Mouse (Mus musculus) embryonic facial prominence, embryonic 14.5 days (tissue): ENCODE data around the gene Fndc3b. TPM values are rescaled to one million over a fixed set of nuclear protein-coding genes. Genes with fewer than 3 reads are reported as not detected.

Experiments used
- ATAC-seq: fragments of 200-750 bp; cut with Nextera tagmentation; 2 replicates; pipeline ENCODE4 v1.8.0; 2017; ENCODE audit warnings: low read depth, moderate number of reproducible peaks, moderate TSS enrichment
- DNase-seq: peaks from one replicate; pipeline ENCODE4 v3.0.0-alpha.2; 2015; ENCODE audit warnings: low spot score
- H3K27ac ChIP-seq: fragments of 300-500 bp; sonication (generic); replicated peaks from 2 replicates; pipeline ENCODE4 v1.5.1; 2014; ENCODE audit warnings: low read depth, mild to moderate bottlenecking, low read length, moderate library complexity
- H3K27me3 ChIP-seq: fragments of 300-500 bp; sonication (generic); replicated peaks from 2 replicates; pipeline ENCODE4 v1.6.1; 2014; ENCODE audit warnings: low read length; ENCODE audit not compliant: control insufficient read depth, insufficient read depth
- H3K36me3 ChIP-seq: fragments of 300-500 bp; sonication (generic); 2 replicates; pipeline ENCODE4 v1.6.1; 2014; ENCODE audit warnings: low read length, mixed read lengths; ENCODE audit not compliant: control insufficient read depth, insufficient read depth
- H3K4me1 ChIP-seq: fragments of 300-500 bp; sonication (generic); 2 replicates; pipeline ENCODE4 v1.6.1; 2014; ENCODE audit warnings: antibody characterized with exemption, low read length; ENCODE audit not compliant: control insufficient read depth, insufficient read depth
- H3K4me2 ChIP-seq: fragments of 300-500 bp; sonication (generic); 2 replicates; pipeline ENCODE4 v1.6.1; 2014; ENCODE audit warnings: low read depth, mild to moderate bottlenecking, low read length, moderate library complexity, mixed read lengths
- H3K4me3 ChIP-seq: fragments of 300-500 bp; sonication (generic); 2 replicates; pipeline ENCODE4 v1.5.1; 2014; ENCODE audit warnings: low read depth, mild to moderate bottlenecking, low read length
- H3K9ac ChIP-seq: fragments of 300-500 bp; sonication (generic); 2 replicates; pipeline ENCODE4 v1.6.1; 2014; ENCODE audit warnings: low read depth, mild to moderate bottlenecking, low read length, moderate library complexity, mixed read lengths
- H3K9me3 ChIP-seq: fragments of 300-500 bp; sonication (generic); 2 replicates; pipeline ENCODE4 v1.6.1; 2016; ENCODE audit warnings: low read length; ENCODE audit not compliant: control insufficient read depth
- WGBS: fragments of 180-500 bp; shearing (Covaris S2); extraction: QIAGEN DNeasy Blood & Tissue Kit; methylation state at CpG from one replicate; pipeline ENCODE4 v1.1.7; 2014; 5-methylcytosine and 5-hydroxymethylcytosine counted together
- polyA plus RNA-seq: library from polyadenylated mRNA; unstranded; fragments of >200 nt; fragmentation: Nextera tagmentation; extraction: Ambion mirVana; gene quantifications from 2 replicates; pipeline ENCODE4 v1.2.1, GENCODE M21; 2014

Fndc3b gene
- polyA plus RNA-seq, 1 experiment from 2014 or later = 44.3 TPM

DNA sequence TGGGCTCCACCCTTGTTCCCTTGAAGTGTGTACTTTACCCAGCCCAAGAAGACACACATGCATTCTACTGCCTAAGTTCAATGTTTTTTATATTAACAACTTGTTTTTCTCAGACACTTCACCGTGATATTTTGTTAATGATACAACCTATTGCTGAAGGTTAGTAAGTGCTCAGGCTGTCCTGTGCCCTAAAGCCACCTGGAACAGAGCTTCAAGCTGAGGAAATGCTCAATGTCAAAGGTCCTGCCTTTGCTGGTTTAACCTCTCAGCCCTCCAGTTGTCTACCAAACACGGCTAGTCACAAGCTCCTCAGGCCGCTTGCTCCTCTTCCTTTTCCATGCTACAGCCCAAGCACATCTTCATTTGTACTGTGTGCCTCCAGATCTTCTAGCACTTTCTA lies 157.3 kb downstream of the Fndc3b start:
- 67% methylated on average over 3 of the region's 3 CpGs for WGBS
- Histone ChIP-seq H3K27ac (no peak overlapping the region), H3K9me3 (no peaks in the 10 kb centered on the region), H3K27me3 (no peaks in the 10 kb centered on the region), H3K4me3 (no peak overlapping the region), H3K4me1 (no peaks in the 10 kb centered on the region), H3K36me3 (peaks cover 26% of the 10 kb centered on the region), H3K9ac (no peak overlapping the region), H3K4me2 (no peak overlapping the region)
- DNase-seq (no peak), ATAC-seq (no peak)

DNA sequence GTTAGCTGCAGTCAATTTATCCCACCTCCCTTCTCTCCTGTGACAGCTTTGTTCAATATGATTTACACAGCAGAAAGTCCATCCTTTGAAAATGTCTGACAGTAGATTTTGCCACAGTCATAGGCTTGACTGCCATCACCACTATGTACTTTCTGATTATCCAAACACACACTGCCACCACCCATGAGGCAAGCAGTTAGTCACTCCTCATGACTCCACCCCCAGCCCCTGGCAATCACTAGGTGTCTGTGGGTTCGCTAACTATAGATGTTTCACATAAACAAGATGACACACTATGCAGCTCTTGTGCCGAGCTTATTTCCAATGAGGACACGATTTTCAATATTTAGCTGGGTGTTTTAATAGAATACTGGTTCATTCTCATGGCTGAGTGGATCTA lies 160.1 kb downstream of the Fndc3b start:
- peaks cover 24% of the 10 kb centered on the region for H3K36me3 ChIP-seq
- no peaks in the 10 kb centered on the region for H3K4me1 ChIP-seq
- no peaks in the 10 kb centered on the region for H3K9me3 ChIP-seq
- H3K9ac ChIP-seq = no peak overlapping the region
- DNase-seq (no peak), ATAC-seq (no peak)
- 85% methylated on average over 3 of the region's 3 CpGs for WGBS
- H3K27ac ChIP-seq = no peak overlapping the region
- H3K27me3 ChIP-seq = no peaks in the 10 kb centered on the region
- H3K4me2 ChIP-seq = no peak overlapping the region
- no peak overlapping the region for H3K4me3 ChIP-seq

DNA sequence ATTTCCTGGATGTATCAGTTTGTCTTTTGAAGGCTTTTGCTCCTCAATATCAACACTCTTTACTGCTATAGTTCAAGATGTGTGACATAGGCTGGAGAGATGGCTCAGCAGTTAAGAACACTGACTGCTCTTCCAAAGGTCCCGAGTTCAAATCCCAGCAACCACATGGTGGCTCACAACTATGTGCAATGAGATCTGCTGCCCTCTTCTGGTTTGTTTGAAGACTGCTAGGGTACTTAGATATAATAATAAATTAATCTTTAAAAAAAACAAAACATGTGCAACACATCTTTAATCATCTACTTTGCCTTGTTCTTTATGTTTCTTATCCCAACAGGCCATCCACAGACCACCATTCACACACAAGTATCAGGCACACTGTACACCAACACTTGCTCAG lies 160.7 kb downstream of the Fndc3b start:
- no peak overlapping the region for H3K9ac ChIP-seq
- H3K36me3 ChIP-seq = peaks cover 18% of the 10 kb centered on the region
- no peak for DNase-seq
- no peak overlapping the region for H3K4me2 ChIP-seq
- no peak overlapping the region for H3K27ac ChIP-seq
- no peaks in the 10 kb centered on the region for H3K27me3 ChIP-seq
- H3K9me3 ChIP-seq = no peaks in the 10 kb centered on the region
- H3K4me1 ChIP-seq = no peaks in the 10 kb centered on the region
- ATAC-seq = no peak
- no peak overlapping the region for H3K4me3 ChIP-seq
- 100% methylated on average over 1 of the region's 1 CpGs for WGBS

DNA sequence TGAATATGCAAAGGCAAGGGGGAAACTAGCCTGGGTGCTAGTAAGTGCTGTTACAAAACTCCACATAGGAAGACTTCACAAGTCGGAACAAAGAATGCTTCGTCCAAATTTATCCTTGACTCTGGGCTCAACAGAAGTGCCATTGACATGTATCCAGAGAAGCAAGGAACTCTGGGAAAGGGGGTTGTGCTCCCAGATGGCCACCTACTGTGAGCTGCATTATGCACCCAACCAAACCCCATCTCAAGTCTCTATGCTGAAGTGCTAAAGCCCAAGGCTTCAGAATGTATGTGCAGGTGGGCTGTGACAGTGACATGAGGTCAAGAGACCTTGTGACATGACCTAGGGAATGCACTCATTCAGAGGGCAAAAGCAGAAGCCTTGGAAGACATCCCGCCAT lies 165.5 kb downstream of the Fndc3b start:
- Histone ChIP-seq H3K9me3 (no peaks in the 10 kb centered on the region), H3K4me3 (no peak overlapping the region), H3K36me3 (peaks cover 13% of the 10 kb centered on the region; the same call in 1 of the 2 replicates), H3K4me1 (no peaks in the 10 kb centered on the region), H3K27me3 (no peaks in the 10 kb centered on the region), H3K27ac (no peak overlapping the region), H3K9ac (no peak overlapping the region), H3K4me2 (no peak overlapping the region)
- DNase-seq (no peak), ATAC-seq (no peak)
- WGBS = 82% methylated on average over 3 of the region's 3 CpGs

DNA sequence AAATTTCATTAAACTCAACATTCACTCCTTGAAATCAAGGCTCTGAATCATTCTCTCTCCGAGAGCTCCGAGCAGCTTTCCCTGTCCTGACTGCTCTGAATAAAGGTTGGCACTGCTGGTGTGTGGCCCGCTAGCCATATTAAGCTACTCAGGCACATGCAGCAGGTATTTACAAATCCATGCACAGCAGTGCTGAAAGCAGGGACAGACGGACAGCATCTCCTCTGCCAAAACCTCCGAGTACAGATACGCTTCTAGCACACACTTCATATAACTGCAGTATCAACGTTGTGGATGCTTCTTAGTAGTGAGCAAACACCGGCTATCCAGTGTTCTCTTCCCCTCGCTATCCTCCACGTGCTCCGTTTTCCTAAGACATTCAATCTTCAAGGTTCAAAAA lies 167.0 kb downstream of the Fndc3b start:
- H3K9ac ChIP-seq = no peak overlapping the region
- H3K4me2 ChIP-seq = no peak overlapping the region
- WGBS = 96% methylated on average over 11 of the region's 11 CpGs
- ATAC-seq (no peak), DNase-seq (no peak)
- H3K27me3 ChIP-seq = no peaks in the 10 kb centered on the region
- no peak overlapping the region for H3K27ac ChIP-seq
- H3K4me1 ChIP-seq = no peaks in the 10 kb centered on the region
- no peaks in the 10 kb centered on the region for H3K9me3 ChIP-seq
- peaks cover 19% of the 10 kb centered on the region; the same call in 1 of the 2 replicates for H3K36me3 ChIP-seq
- H3K4me3 ChIP-seq = no peak overlapping the region

- no peak for ATAC-seq
- WGBS = 98% methylated on average over 12 of the region's 12 CpGs
- Histone ChIP-seq H3K9me3 (no peaks in the 10 kb centered on the region), H3K4me1 (no peaks in the 10 kb centered on the region), H3K4me2 (no peak overlapping the region), H3K9ac (no peak overlapping the region), H3K27me3 (no peaks in the 10 kb centered on the region), H3K36me3 (peaks cover 32% of the 10 kb centered on the region), H3K4me3 (no peak overlapping the region), H3K27ac (no peak overlapping the region)
- DNase-seq = no peak
Observed at GRCm38 (mm10) chr3:27541841-27542240, 169.3 kb downstream of the Fndc3b start.

- 94% methylated on average over 3 of the region's 3 CpGs for WGBS
- Histone ChIP-seq H3K4me2 (no peak overlapping the region), H3K4me1 (no peaks in the 10 kb centered on the region), H3K27me3 (no peaks in the 10 kb centered on the region), H3K9ac (no peak overlapping the region), H3K4me3 (no peak overlapping the region), H3K36me3 (peaks cover 38% of the 10 kb centered on the region), H3K27ac (no peak overlapping the region), H3K9me3 (no peaks in the 10 kb centered on the region)
- no peak for ATAC-seq
- no peak for DNase-seq
Observed at GRCm38 (mm10) chr3:27541181-27541580, 169.9 kb downstream of the Fndc3b start.

DNA sequence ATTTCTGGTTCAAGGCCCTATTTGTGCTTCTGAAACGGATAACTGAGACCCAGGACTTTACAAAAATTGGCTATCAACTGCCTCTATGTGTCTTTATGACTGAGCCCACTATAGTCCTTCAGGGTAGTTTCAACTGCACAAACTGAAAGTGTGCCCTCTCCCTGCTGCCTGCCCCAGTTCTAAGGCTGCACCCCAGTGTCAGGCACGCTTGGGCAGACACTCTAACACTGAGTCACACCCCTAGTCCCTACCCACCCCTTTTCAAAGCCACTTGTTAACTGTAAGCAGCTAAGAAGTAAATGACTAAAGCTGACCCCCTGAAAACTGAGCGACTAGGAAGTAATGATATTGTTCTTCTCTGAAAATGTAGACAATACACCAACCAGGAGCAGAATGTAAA lies 176.9 kb downstream of the Fndc3b start:
- H3K4me2 ChIP-seq = no peak overlapping the region
- DNase-seq (no peak), ATAC-seq (no peak)
- peaks cover 56% of the 10 kb centered on the region for H3K36me3 ChIP-seq
- H3K27ac ChIP-seq = no peak overlapping the region
- H3K4me1 ChIP-seq = no peaks in the 10 kb centered on the region
- H3K4me3 ChIP-seq = no peak overlapping the region
- H3K9ac ChIP-seq = no peak overlapping the region
- no peaks in the 10 kb centered on the region for H3K9me3 ChIP-seq
- 60% methylated on average over 3 of the region's 3 CpGs for WGBS
- no peaks in the 10 kb centered on the region for H3K27me3 ChIP-seq

DNA sequence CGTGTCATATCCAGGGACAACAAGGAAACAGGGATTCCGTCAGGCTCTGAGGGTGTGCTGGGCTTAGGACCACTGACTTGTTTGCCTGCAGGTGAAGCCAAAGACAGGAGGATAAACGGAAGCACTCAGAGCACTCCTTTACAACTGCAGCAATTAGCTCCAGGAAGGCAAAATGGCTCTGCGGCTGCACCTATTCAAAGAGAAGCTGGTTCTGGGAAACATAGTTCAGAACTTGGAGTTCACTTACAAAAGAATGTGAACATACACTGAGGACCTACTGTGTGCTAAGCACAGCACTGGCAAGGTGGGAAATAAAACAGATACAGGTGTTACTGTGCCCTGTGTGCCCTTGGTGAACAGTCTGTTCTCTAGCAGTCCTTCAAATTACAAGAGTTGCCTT lies 177.4 kb downstream of the Fndc3b start:
- Histone ChIP-seq H3K9ac (no peak overlapping the region), H3K9me3 (no peaks in the 10 kb centered on the region), H3K4me2 (no peak overlapping the region), H3K36me3 (peaks cover 56% of the 10 kb centered on the region), H3K4me3 (no peak overlapping the region), H3K27ac (no peak overlapping the region), H3K27me3 (no peaks in the 10 kb centered on the region), H3K4me1 (no peaks in the 10 kb centered on the region)
- ATAC-seq = no peak
- WGBS = 86% methylated on average over 4 of the region's 4 CpGs
- no peak for DNase-seq
